Mouse (Mus musculus) midbrain, embryonic 15.5 days (tissue): ENCODE data around the gene Dlg2. TPM values are rescaled to one million over a fixed set of nuclear protein-coding genes. Genes with fewer than 3 reads are reported as not detected.

Experiments used
- ATAC-seq: fragments of 200-750 bp; cut with Nextera tagmentation; replicated peaks from 2 replicates; pipeline ENCODE4 v1.8.0; 2017; ENCODE audit warnings: moderate TSS enrichment
- H3K27ac ChIP-seq: fragments of 300-500 bp; sonication (generic); 2 replicates; pipeline ENCODE4 v1.5.1; 2015; ENCODE audit warnings: mild to moderate bottlenecking, inconsistent platforms
- H3K27me3 ChIP-seq: fragments of 300-500 bp; sonication (generic); replicated peaks from 2 replicates; pipeline ENCODE4 v1.6.1; 2015; ENCODE audit warnings: inconsistent platforms
- H3K36me3 ChIP-seq: fragments of 300-500 bp; sonication (generic); replicated peaks from 2 replicates; pipeline ENCODE4 v1.6.1; 2015; ENCODE audit warnings: inconsistent platforms
- H3K4me1 ChIP-seq: fragments of 300-500 bp; sonication (generic); 2 replicates; pipeline ENCODE4 v1.6.1; 2015; ENCODE audit warnings: inconsistent platforms
- H3K4me2 ChIP-seq: fragments of 300-500 bp; sonication (generic); 2 replicates; pipeline ENCODE4 v1.6.1; 2015; ENCODE audit warnings: inconsistent platforms, mild to moderate bottlenecking, moderate library complexity
- H3K4me3 ChIP-seq: fragments of 300-500 bp; sonication (generic); 2 replicates; pipeline ENCODE4 v1.5.1; 2015; ENCODE audit warnings: mild to moderate bottlenecking, inconsistent platforms
- H3K9ac ChIP-seq: fragments of 300-500 bp; sonication (generic); 2 replicates; pipeline ENCODE4 v1.6.1; 2015; ENCODE audit warnings: mild to moderate bottlenecking, inconsistent platforms
- H3K9me3 ChIP-seq: fragments of 300-500 bp; sonication (generic); 2 replicates; pipeline ENCODE4 v1.6.1; 2016; ENCODE audit warnings: inconsistent platforms
- WGBS: fragments of 180-500 bp; shearing (Covaris S2); methylation state at CpG from one replicate; pipeline ENCODE4 v1.1.7; 2015; ENCODE audit warnings: mixed read lengths; 5-methylcytosine and 5-hydroxymethylcytosine counted together
- polyA plus RNA-seq: library from polyadenylated mRNA; unstranded; fragments of >200 nt; fragmentation: Nextera tagmentation; extraction: Ambion mirVana; gene quantifications from 2 replicates; pipeline ENCODE4 v1.2.1, GENCODE M21; 2015

Gene Dlg2
- polyA plus RNA-seq, 1 experiment from 2014 or later = 28.8 TPM

- Histone ChIP-seq H3K4me3 (no peak overlapping the region), H3K27ac (no peak overlapping the region), H3K9me3 (no peaks in the 10 kb centered on the region), H3K27me3 (no peaks in the 10 kb centered on the region), H3K4me1 (peaks cover 6% of the 10 kb centered on the region; the same call in 1 of the 2 replicates), H3K9ac (no peak overlapping the region), H3K4me2 (no peak overlapping the region), H3K36me3 (no peaks in the 10 kb centered on the region)
- 62% methylated on average over 4 of the region's 4 CpGs for WGBS
- peak; percentile 69 for ATAC-seq
Measured at GRCm38 (mm10) chr7:91790949-91791564, 1314.6 kb downstream of the Dlg2 start.

GRCm38 (mm10) chr7:91806632-91807031 lies 1330.2 kb downstream of the Dlg2 start:
- ATAC-seq = peak; percentile 52; the same call in 1 of the 2 replicates
- Histone ChIP-seq H3K4me3 (no peak overlapping the region), H3K9ac (no peak overlapping the region), H3K27me3 (no peaks in the 10 kb centered on the region), H3K4me1 (peaks cover 3% of the 10 kb centered on the region; the same call in 1 of the 2 replicates), H3K4me2 (no peak overlapping the region), H3K27ac (no peak overlapping the region), H3K36me3 (no peaks in the 10 kb centered on the region), H3K9me3 (no peaks in the 10 kb centered on the region)
- 7% methylated on average over 4 of the region's 4 CpGs for WGBS

GRCm38 (mm10) chr7:91810774-91811173 lies 1334.3 kb downstream of the Dlg2 start:
- WGBS = 22% methylated on average over 2 of the region's 2 CpGs

GRCm38 (mm10) chr7:91818004-91818403 lies 1341.5 kb downstream of the Dlg2 start:
- Histone ChIP-seq H3K4me1 (no peaks in the 10 kb centered on the region), H3K4me3 (no peak overlapping the region), H3K36me3 (no peaks in the 10 kb centered on the region), H3K27me3 (no peaks in the 10 kb centered on the region), H3K9me3 (no peaks in the 10 kb centered on the region), H3K27ac (no peak overlapping the region), H3K9ac (no peak overlapping the region), H3K4me2 (no peak overlapping the region)
- no peak for ATAC-seq
- WGBS = 64% methylated on average over 1 of the region's 1 CpGs

More at GRCm38 (mm10) chr7:91810774-91811173, 1334.3 kb downstream of the Dlg2 start:
- no peaks in the 10 kb centered on the region for H3K36me3 ChIP-seq
- no peak overlapping the region for H3K4me3 ChIP-seq
- H3K9me3 ChIP-seq = no peaks in the 10 kb centered on the region
- H3K27me3 ChIP-seq = no peaks in the 10 kb centered on the region
- H3K4me2 ChIP-seq = no peak overlapping the region
- peaks cover 3% of the 10 kb centered on the region; the same call in 1 of the 2 replicates for H3K4me1 ChIP-seq
- no peak overlapping the region for H3K27ac ChIP-seq
- ATAC-seq = 0 out of 2 replicates have a peak, but pooled peaks have one; percentile 24
- no peak overlapping the region for H3K9ac ChIP-seq

- H3K27me3 ChIP-seq = no peaks in the 10 kb centered on the region
- H3K4me2 ChIP-seq = no peak overlapping the region
- H3K9ac ChIP-seq = no peak overlapping the region
- ATAC-seq = no peak
- H3K4me3 ChIP-seq = no peak overlapping the region
- no peaks in the 10 kb centered on the region for H3K4me1 ChIP-seq
- H3K9me3 ChIP-seq = no peaks in the 10 kb centered on the region
- WGBS = 82% methylated on average over 5 of the region's 5 CpGs
- no peak overlapping the region for H3K27ac ChIP-seq
- no peaks in the 10 kb centered on the region for H3K36me3 ChIP-seq
Measured at GRCm38 (mm10) chr7:91832207-91832606, 1355.7 kb downstream of the Dlg2 start.

GRCm38 (mm10) chr7:91845723-91846122 lies 1369.3 kb downstream of the Dlg2 start:
- WGBS = 50% methylated on average over 1 of the region's 1 CpGs
- no peaks in the 10 kb centered on the region for H3K4me1 ChIP-seq
- ATAC-seq = no peak

GRCm38 (mm10) chr7:91849364-91849763 lies 1372.9 kb downstream of the Dlg2 start:
- no peaks in the 10 kb centered on the region for H3K4me1 ChIP-seq
- no peak overlapping the region for H3K9ac ChIP-seq
- no peaks in the 10 kb centered on the region for H3K27me3 ChIP-seq
- ATAC-seq = no peak
- H3K4me3 ChIP-seq = no peak overlapping the region
- H3K36me3 ChIP-seq = no peaks in the 10 kb centered on the region
- H3K27ac ChIP-seq = no peak overlapping the region
- H3K9me3 ChIP-seq = no peaks in the 10 kb centered on the region
- H3K4me2 ChIP-seq = no peak overlapping the region

More at GRCm38 (mm10) chr7:91845723-91846122, 1369.3 kb downstream of the Dlg2 start:
- H3K4me3 ChIP-seq = no peak overlapping the region
- H3K27ac ChIP-seq = no peak overlapping the region
- no peaks in the 10 kb centered on the region for H3K9me3 ChIP-seq
- no peak overlapping the region for H3K9ac ChIP-seq
- no peaks in the 10 kb centered on the region for H3K27me3 ChIP-seq
- no peaks in the 10 kb centered on the region for H3K36me3 ChIP-seq
- H3K4me2 ChIP-seq = no peak overlapping the region

- no peak overlapping the region for H3K4me2 ChIP-seq
- H3K36me3 ChIP-seq = no peaks in the 10 kb centered on the region
- no peak overlapping the region for H3K27ac ChIP-seq
- H3K9me3 ChIP-seq = no peaks in the 10 kb centered on the region
- H3K27me3 ChIP-seq = no peaks in the 10 kb centered on the region
- H3K4me3 ChIP-seq = no peak overlapping the region
- ATAC-seq = no peak
- WGBS = 64% methylated on average over 4 of the region's 4 CpGs
- H3K4me1 ChIP-seq = no peaks in the 10 kb centered on the region
- no peak overlapping the region for H3K9ac ChIP-seq
Measured at GRCm38 (mm10) chr7:91853653-91854052, 1377.2 kb downstream of the Dlg2 start.

- no peak for ATAC-seq
- Histone ChIP-seq H3K36me3 (no peaks in the 10 kb centered on the region), H3K27me3 (no peaks in the 10 kb centered on the region), H3K4me1 (no peaks in the 10 kb centered on the region), H3K4me2 (no peak overlapping the region), H3K9ac (no peak overlapping the region), H3K9me3 (no peaks in the 10 kb centered on the region), H3K27ac (no peak overlapping the region), H3K4me3 (no peak overlapping the region)
- 88% methylated on average over 2 of the region's 2 CpGs for WGBS
Measured at GRCm38 (mm10) chr7:91856931-91857330, 1380.5 kb downstream of the Dlg2 start.

GRCm38 (mm10) chr7:91862806-91863531 lies 1386.5 kb downstream of the Dlg2 start:
- Histone ChIP-seq H3K9ac (no peak overlapping the region), H3K36me3 (no peaks in the 10 kb centered on the region), H3K4me1 (peaks cover 6% of the 10 kb centered on the region; the same call in 1 of the 2 replicates), H3K9me3 (no peaks in the 10 kb centered on the region), H3K27ac (peak overlapping the region; percentile 29; the same call in 1 of the 2 replicates), H3K27me3 (no peaks in the 10 kb centered on the region), H3K4me3 (no peak overlapping the region), H3K4me2 (no peak overlapping the region)
- peak; percentile 95 for ATAC-seq
- 57% methylated on average over 5 of the region's 5 CpGs for WGBS

- H3K9ac ChIP-seq = no peak overlapping the region
- H3K36me3 ChIP-seq = no peaks in the 10 kb centered on the region
- no peak overlapping the region for H3K4me3 ChIP-seq
- ATAC-seq = no peak
- H3K27ac ChIP-seq = no peak overlapping the region
- no peaks in the 10 kb centered on the region for H3K9me3 ChIP-seq
- no peak overlapping the region for H3K4me2 ChIP-seq
- H3K27me3 ChIP-seq = no peaks in the 10 kb centered on the region
- WGBS = 73% methylated on average over 1 of the region's 1 CpGs
- no peaks in the 10 kb centered on the region for H3K4me1 ChIP-seq
Measured at GRCm38 (mm10) chr7:91868919-91869318, 1392.4 kb downstream of the Dlg2 start.

- Histone ChIP-seq H3K36me3 (no peaks in the 10 kb centered on the region), H3K4me1 (no peaks in the 10 kb centered on the region), H3K9me3 (no peaks in the 10 kb centered on the region), H3K4me3 (no peak overlapping the region), H3K9ac (no peak overlapping the region), H3K4me2 (no peak overlapping the region), H3K27ac (no peak overlapping the region), H3K27me3 (no peaks in the 10 kb centered on the region)
- WGBS = 30% methylated on average over 1 of the region's 1 CpGs
- 0 out of 2 replicates have a peak, but pooled peaks have one; percentile 50 for ATAC-seq
Measured at GRCm38 (mm10) chr7:91876831-91877230, 1400.4 kb downstream of the Dlg2 start.
